Mouse (Mus musculus): ENCODE data around the gene Lmod3. TPM values are rescaled to one million over a fixed set of nuclear protein-coding genes. Genes with fewer than 3 reads are reported as not detected.

Gene Lmod3
- total RNA-seq, 1 experiment from 2014 or later: not detected

- ATAC-seq (replicated peaks; ENCODE audit: low read depth, poor library complexity, severe bottlenecking): no peak
Measured at GRCm38 (mm10) chr6:97204952-97205351, 47.6 kb downstream of the Lmod3 start.

GRCm38 (mm10) chr6:97204252-97204869, 48.2 kb downstream of the Lmod3 start:
- ATAC-seq (replicated peaks; ENCODE audit: low read depth, poor library complexity, severe bottlenecking): no peak

- ATAC-seq (replicated peaks; ENCODE audit: low read depth, poor library complexity, severe bottlenecking): no peak
Measured at GRCm38 (mm10) chr6:97202477-97202876, 50.1 kb downstream of the Lmod3 start.

- ATAC-seq (replicated peaks; ENCODE audit: low read depth, poor library complexity, severe bottlenecking): no peak
Measured at GRCm38 (mm10) chr6:97200437-97200836, 52.1 kb downstream of the Lmod3 start.

Other genes with a start within 250 kb of the Lmod3 start
- gene Fam19a4, start 192.3 kb downstream of the Lmod3 start, total RNA-seq (2017): not detected in 2 replicates
- gene Eogt, start 103.6 kb downstream of the Lmod3 start, total RNA-seq (2017): 2.1 and 7.4 TPM in 2 replicates
- 98.7 and 132 TPM in 2 replicates for gene Tmf1, start 73.6 kb downstream of the Lmod3 start, total RNA-seq (2017)
- gene Uba3, start 47.1 kb downstream of the Lmod3 start, total RNA-seq (2017): 66.2 and 66.3 TPM in 2 replicates
- 58.9 and 73.4 TPM in 2 replicates for gene Arl6ip5, start 42.1 kb downstream of the Lmod3 start, total RNA-seq (2017)

Data from common myeloid progenitor, adult 5-6 weeks (primary cell).